Mouse (Mus musculus) liver, postnatal 0 days (tissue): ENCODE results near the gene Pef1. TPM values are rescaled to one million over a fixed set of nuclear protein-coding genes. Genes with fewer than 3 reads are reported as not detected.
A peak's percentile ranks its signal among the peaks of the same experiment; 100 is the strongest.

Experiments
- ATAC-seq: fragments of 200-750 bp; cut with Nextera tagmentation; 2 replicates; pipeline ENCODE4 v1.8.0; 2017; ENCODE audit warnings: mild to moderate bottlenecking, moderate library complexity
- DNase-seq: peaks from one replicate; pipeline ENCODE4 v3.0.0-alpha.2; 2016
- H3K27ac ChIP-seq: fragments of 300-500 bp; sonication (generic); 2 replicates; pipeline ENCODE4 v1.5.1; 2014; ENCODE audit warnings: antibody characterized with exemption, moderate library complexity, mild to moderate bottlenecking, low read depth
- H3K27me3 ChIP-seq: fragments of 300-500 bp; sonication (generic); 2 replicates; pipeline ENCODE4 v1.6.1; 2014; ENCODE audit warnings: low read length, control low read depth, mixed read lengths; ENCODE audit not compliant: insufficient read depth
- H3K36me3 ChIP-seq: fragments of 300-500 bp; sonication (generic); replicated peaks from 2 replicates; pipeline ENCODE4 v1.6.1; 2014; ENCODE audit warnings: mild to moderate bottlenecking, control low read depth, low read length, moderate library complexity, mixed read lengths; ENCODE audit not compliant: insufficient read depth
- H3K4me1 ChIP-seq: fragments of 300-500 bp; sonication (generic); 2 replicates; pipeline ENCODE4 v1.6.1; 2014; ENCODE audit warnings: antibody characterized with exemption, mild to moderate bottlenecking, control low read depth; ENCODE audit not compliant: insufficient read depth
- H3K4me2 ChIP-seq: fragments of 300-500 bp; sonication (generic); 2 replicates; pipeline ENCODE4 v1.6.1; 2014; ENCODE audit warnings: low read depth, mild to moderate bottlenecking, low read length, moderate library complexity, mixed read lengths
- H3K4me3 ChIP-seq: fragments of 300-500 bp; sonication (generic); 2 replicates; pipeline ENCODE4 v1.5.1; 2014; ENCODE audit warnings: low read depth, low read length
- H3K9ac ChIP-seq: fragments of 300-500 bp; sonication (generic); replicated peaks from 2 replicates; pipeline ENCODE4 v1.6.1; 2014; ENCODE audit warnings: mild to moderate bottlenecking, moderate library complexity
- H3K9me3 ChIP-seq: fragments of 300-500 bp; sonication (generic); 2 replicates; pipeline ENCODE4 v1.6.1; 2016; ENCODE audit warnings: mild to moderate bottlenecking, control low read depth, low read length, mixed read lengths
- CTCF ChIP-seq: sonication (generic); IDR thresholded peaks from 2 replicates; pipeline ENCODE4 v1.5.1; 2016; ENCODE audit warnings: antibody characterized with exemption, low read depth
- EP300 ChIP-seq: IDR thresholded peaks from 2 replicates; pipeline ENCODE4 v1.6.1; 2016; ENCODE audit warnings: antibody characterized with exemption, low read depth, mild to moderate bottlenecking
- WGBS: fragments of 180-500 bp; shearing (Covaris S2); extraction: QIAGEN DNeasy Blood & Tissue Kit; methylation state at CpG from one replicate; pipeline ENCODE4 v1.1.7; 2014; ENCODE audit not compliant: insufficient replicate concordance; 5-methylcytosine and 5-hydroxymethylcytosine counted together
- polyA plus RNA-seq: library from polyadenylated mRNA; unstranded; fragments of >200 nt; fragmentation: Nextera tagmentation; extraction: Ambion mirVana; gene quantifications from 2 replicates; pipeline ENCODE4 v1.2.1, GENCODE M21; 2015

Pef1 gene
- polyA plus RNA-seq, 1 experiment from 2014 or later: 26.0 TPM

- 0 out of 2 replicates have a peak overlapping the region, but pooled peaks have one; percentile 38 for H3K4me3 ChIP-seq
- ATAC-seq: no peak
These were observed 69.8 kb downstream of the Pef1 start for GRCm38 (mm10) chr4:130171951-130172765.

GRCm38 (mm10) chr4:130173060-130173822 is 70.9 kb downstream of the Pef1 start:
- WGBS: 59% methylated on average over 11 of the region's 11 CpGs
- peak overlapping the region; percentile 38 for H3K4me3 ChIP-seq
- peaks cover 28% of the 10 kb centered on the region for H3K4me1 ChIP-seq
- ATAC-seq: peak; percentile 40; the same call in 1 of the 2 replicates
- peak overlapping the region; percentile 78 for H3K27ac ChIP-seq
- H3K27me3 ChIP-seq: 0 out of 2 replicates have a peak, but pooled peaks cover 9% of the 10 kb centered on the region
- H3K4me2 ChIP-seq: peak overlapping the region; percentile 67
- no peak for DNase-seq
- peak overlapping the region; percentile 59 for H3K9ac ChIP-seq
- no peaks in the 10 kb centered on the region for H3K36me3 ChIP-seq
- TF ChIP-seq EP300 (no peak), CTCF (no peak)
- H3K9me3 ChIP-seq: no peaks in the 10 kb centered on the region

More at GRCm38 (mm10) chr4:130171951-130172765, 69.8 kb downstream of the Pef1 start:
- no peak overlapping the region for H3K9ac ChIP-seq
- peak overlapping the region; percentile 16; the same call in 1 of the 2 replicates for H3K27ac ChIP-seq
- H3K9me3 ChIP-seq: no peaks in the 10 kb centered on the region
- peaks cover 35% of the 10 kb centered on the region for H3K4me1 ChIP-seq
- 0 out of 2 replicates have a peak, but pooled peaks cover 9% of the 10 kb centered on the region for H3K27me3 ChIP-seq
- DNase-seq: peak; percentile 51
- peak overlapping the region; percentile 67; the same call in 1 of the 2 replicates for H3K4me2 ChIP-seq
- no peak for TF ChIP-seq EP300
- TF ChIP-seq CTCF: no peak
- 60% methylated on average over 9 of the region's 11 CpGs for WGBS
- no peaks in the 10 kb centered on the region for H3K36me3 ChIP-seq

DNA sequence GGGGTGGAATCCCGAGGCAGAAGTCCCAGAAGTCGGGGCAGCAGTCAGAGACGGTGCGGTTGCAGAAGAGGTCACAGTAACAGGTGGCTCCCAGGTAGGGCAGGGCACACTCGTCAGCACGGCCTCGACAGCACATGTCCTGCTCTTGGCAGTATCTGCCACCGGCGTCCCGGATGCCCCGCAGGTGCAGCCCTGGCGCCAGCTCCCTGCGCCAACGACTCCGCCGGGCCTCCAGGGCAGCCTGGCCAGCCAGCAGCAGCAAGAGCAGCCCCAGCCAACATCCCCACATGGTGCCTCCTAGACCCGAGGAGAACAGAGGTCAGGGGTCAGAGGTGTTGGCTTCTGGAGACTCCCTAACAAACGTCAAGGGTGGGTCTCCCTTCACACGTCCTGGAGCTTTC is 71.6 kb downstream of the Pef1 start:
- Histone ChIP-seq H3K27ac (peak overlapping the region; percentile 78), H3K27me3 (0 out of 2 replicates have a peak, but pooled peaks cover 9% of the 10 kb centered on the region), H3K4me2 (peak overlapping the region; percentile 67), H3K9me3 (no peaks in the 10 kb centered on the region), H3K36me3 (no peaks in the 10 kb centered on the region), H3K4me3 (peak overlapping the region; percentile 38), H3K4me1 (peaks cover 24% of the 10 kb centered on the region), H3K9ac (peak overlapping the region; percentile 59)
- DNase-seq (no peak), ATAC-seq (no peak)
- 43% methylated on average over 19 of the region's 19 CpGs for WGBS
- TF ChIP-seq CTCF (no peak), EP300 (no peak)

DNA sequence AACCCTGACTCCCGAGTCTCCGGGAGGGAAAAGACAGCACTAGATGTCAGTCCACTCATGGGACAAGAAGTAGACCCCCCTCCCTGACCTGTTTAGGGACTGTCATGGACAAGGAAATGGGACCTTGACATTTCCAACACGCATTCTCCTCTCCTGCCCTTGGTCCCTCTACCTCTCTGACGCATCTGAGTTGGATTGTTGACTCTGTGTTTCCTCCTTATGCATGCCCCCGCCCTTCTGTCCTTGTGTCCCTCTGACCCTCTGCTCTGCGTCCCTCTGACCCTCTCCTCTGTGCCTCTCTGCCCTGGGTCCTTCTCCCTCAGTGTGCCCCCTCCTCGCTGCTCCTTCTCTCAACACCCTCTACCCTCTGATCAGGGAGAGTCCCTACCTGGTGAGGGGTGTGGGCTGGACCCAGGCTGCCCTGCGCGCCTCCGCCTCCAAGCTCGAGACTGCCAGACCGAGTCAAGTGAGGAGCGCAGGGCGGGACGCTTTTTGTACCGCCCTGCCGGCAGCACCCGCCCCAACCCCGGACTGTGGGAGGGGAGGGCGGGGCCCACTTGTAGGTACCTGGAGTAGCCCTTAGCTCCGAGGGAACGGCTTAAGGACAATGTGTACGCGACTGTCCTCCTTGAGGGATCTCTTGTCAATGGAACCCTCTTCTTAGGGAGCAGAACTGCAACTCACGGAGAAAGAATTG is 72.1 kb downstream of the Pef1 start:
- TF ChIP-seq EP300 (no peak), CTCF (no peak)
- Histone ChIP-seq H3K9me3 (no peaks in the 10 kb centered on the region), H3K27me3 (0 out of 2 replicates have a peak, but pooled peaks cover 9% of the 10 kb centered on the region), H3K27ac (peak overlapping the region; percentile 78), H3K4me2 (peak overlapping the region; percentile 67), H3K4me3 (peak overlapping the region; percentile 38), H3K9ac (peak overlapping the region; percentile 59), H3K4me1 (peaks cover 24% of the 10 kb centered on the region), H3K36me3 (no peaks in the 10 kb centered on the region)
- WGBS: 5% methylated on average over 25 of the region's 25 CpGs
- ATAC-seq (peak; percentile 74), DNase-seq (peak; percentile 76)

GRCm38 (mm10) chr4:130175072-130175711 is 72.8 kb downstream of the Pef1 start, which contains the start of gene Tinagl1:
Tinagl1 (minus strand) TSS chr4:130175122.
- Histone ChIP-seq H3K9ac (peak within 1 kb of the TSS; percentile 59), H3K27me3 (0 out of 2 replicates have a peak, but pooled peaks cover 9% of the 10 kb centered on the region), H3K4me3 (peak within 1 kb of the TSS; percentile 38), H3K36me3 (no peaks in the 10 kb centered on the region), H3K4me1 (peaks cover 24% of the 10 kb centered on the region), H3K4me2 (peak within 1 kb of the TSS; percentile 67), H3K9me3 (no peaks in the 10 kb centered on the region), H3K27ac (peak within 1 kb of the TSS; percentile 78)
- TF ChIP-seq CTCF: no peak
- WGBS: 5% methylated on average over 14 of the region's 14 CpGs
- ATAC-seq (peak; percentile 9; the same call in 1 of the 2 replicates), DNase-seq (peak; percentile 59)
